Mouse (Mus musculus) thymus, adult 2 months (tissue): Measurements from ENCODE around the gene Med14. TPM values are rescaled to one million over a fixed set of nuclear protein-coding genes. Genes with fewer than 3 reads are reported as not detected.

ENCODE experiments used
- DNase-seq: peaks from one replicate; pipeline ENCODE4 v3.0.0; 2021
- H3K27ac ChIP-seq: fragments of 200-500 bp; 2 replicates; pipeline ENCODE4 v1.5.1; 2012; ENCODE audit warnings: low read length, control low read depth; ENCODE audit not compliant: control insufficient read depth, insufficient read depth
- H3K27me3 ChIP-seq: fragments of 200-500 bp; 2 replicates; pipeline ENCODE4 v1.6.1; 2012; ENCODE audit warnings: mild to moderate bottlenecking, low read length, moderate library complexity, mixed read lengths; ENCODE audit not compliant: control insufficient read depth, insufficient read depth
- H3K36me3 ChIP-seq: fragments of 200-500 bp; 2 replicates; pipeline ENCODE4 v1.6.1; 2012; ENCODE audit warnings: mild to moderate bottlenecking, low read length, moderate library complexity; ENCODE audit not compliant: control insufficient read depth, insufficient read depth
- H3K4me1 ChIP-seq: fragments of 200-500 bp; replicated peaks from 2 replicates; pipeline ENCODE4 v1.6.1; 2012; ENCODE audit warnings: low read length; ENCODE audit not compliant: control insufficient read depth, insufficient read depth
- H3K4me3 ChIP-seq: fragments of 200-500 bp; 2 replicates; pipeline ENCODE4 v1.5.1; 2012; ENCODE audit warnings: mild to moderate bottlenecking, low read length, control low read depth, moderate library complexity; ENCODE audit not compliant: control insufficient read depth, insufficient read depth
- CTCF ChIP-seq: fragments of 200-500 bp; IDR thresholded peaks from 2 replicates; pipeline ENCODE4 v1.5.1; 2012; ENCODE audit warnings: mild to moderate bottlenecking, control low read depth, low read length, moderate library complexity, borderline replicate concordance; ENCODE audit not compliant: control insufficient read depth, poor library complexity, insufficient read depth; ENCODE audit errors: extremely low read depth
- POLR2A ChIP-seq: fragments of 200-500 bp; IDR thresholded peaks from 2 replicates; pipeline ENCODE4 v1.6.1; 2012; ENCODE audit warnings: mild to moderate bottlenecking, low read length, control low read depth, moderate library complexity; ENCODE audit not compliant: control insufficient read depth, poor library complexity, insufficient read depth; ENCODE audit errors: extremely low read depth
- WGBS: fragments of 180-500 bp; shearing (Covaris S2); methylation state at CpG from one replicate; pipeline ENCODE4 v1.1.7; 2018; 5-methylcytosine and 5-hydroxymethylcytosine counted together
- polyA plus RNA-seq: library from polyadenylated mRNA; depleted of rRNA; stranded (reverse); fragments of >200 nt; gene quantifications from 2 replicates; pipeline ENCODE4 v1.2.3, GENCODE M21; 2012; rRNA removed

The Med14 gene
- polyA plus RNA-seq, 1 experiment = 64.7 TPM

- no peaks in the 10 kb centered on the region for H3K27me3 ChIP-seq
- no peaks in the 10 kb centered on the region for H3K4me1 ChIP-seq
- no peak overlapping the region for H3K27ac ChIP-seq
- no peaks in the 10 kb centered on the region for H3K36me3 ChIP-seq
- TF ChIP-seq CTCF (no peak), POLR2A (no peak)
- 89% methylated on average over 2 of the region's 2 CpGs for WGBS
- DNase-seq = no peak
- H3K4me3 ChIP-seq = no peak overlapping the region
These were observed 116.9 kb downstream of the Med14 start for GRCm38 (mm10) chrX:12644976-12645375.

Other genes with a start within 250 kb of the Med14 start
- gene Atp6ap2, start 174.3 kb downstream of the Med14 start, polyA plus RNA-seq = 24.5 and 25.2 TPM in 2 replicates
- gene 1810030O07Rik, start 88.4 kb downstream of the Med14 start, polyA plus RNA-seq = 16.8 and 19.7 TPM in 2 replicates